Mouse (Mus musculus) CH12.LX (cell line): Measurements from ENCODE around the gene Lif. TPM values are rescaled to one million over a fixed set of nuclear protein-coding genes. Genes with fewer than 3 reads are reported as not detected.

Experiments
- DNase-seq: peaks from one replicate; pipeline ENCODE4 v3.0.0-alpha.2; 2013; ENCODE audit errors: extremely low read depth
- H3K27ac ChIP-seq: 2 replicates; pipeline ENCODE4 v1.5.1; 2012; ENCODE audit warnings: low read depth, mild to moderate bottlenecking, control low read depth, moderate library complexity; ENCODE audit not compliant: insufficient read depth
- H3K27me3 ChIP-seq: replicated peaks from 2 replicates; pipeline ENCODE3; 2012; ENCODE audit warnings: inconsistent platforms
- H3K36me3 ChIP-seq, 2 experiments: replicated peaks in 1 of 2; 2 replicates each; pipeline versions ENCODE3 to v1.6.1; 2012; ENCODE audit warnings: inconsistent platforms in 1 of 2, low read length in 1 of 2, mild to moderate bottlenecking in 1 of 2, mixed read lengths in 1 of 2, moderate library complexity in 1 of 2; ENCODE audit not compliant: control insufficient read depth in 1 of 2, insufficient read depth in 1 of 2
- H3K4me1 ChIP-seq, 2 experiments: 2 replicates each; pipeline ENCODE4 v1.6.1; 2012; ENCODE audit warnings: inconsistent platforms in 1 of 2, moderate library complexity in 1 of 2; ENCODE audit not compliant: insufficient read depth in 2 of 2, control insufficient read depth in 1 of 2
- H3K4me2 ChIP-seq: 2 replicates; pipeline ENCODE4 v1.6.1; 2012; ENCODE audit warnings: low read depth, mild to moderate bottlenecking, control low read depth; ENCODE audit not compliant: poor library complexity, insufficient read depth, severe bottlenecking
- H3K4me3 ChIP-seq, 3 experiments: fragments of 150-350 bp in 1 of 3; sonication (generic) in 1 of 3; replicated peaks in 1 of 3; 2 replicates each; pipeline versions ENCODE3 to v1.5.1; 2011 to 2012; ENCODE audit warnings: low read depth in 2 of 3, low read length in 2 of 3, mild to moderate bottlenecking in 2 of 3, moderate library complexity in 2 of 3, control low read depth in 1 of 3, improper control_type of control experiment in 1 of 3, inconsistent platforms in 1 of 3, mixed read lengths in 1 of 3; ENCODE audit not compliant: poor library complexity in 1 of 3
- H3K79me2 ChIP-seq: replicated peaks from 2 replicates; pipeline ENCODE4 v1.6.1; 2012; ENCODE audit warnings: mild to moderate bottlenecking, moderate library complexity; ENCODE audit not compliant: control insufficient read depth, poor library complexity, insufficient read depth, severe bottlenecking; ENCODE audit errors: extremely low read depth
- H3K9ac ChIP-seq: 2 replicates; pipeline ENCODE4 v1.6.1; 2012; ENCODE audit warnings: low read depth, mild to moderate bottlenecking, control low read depth, moderate library complexity; ENCODE audit not compliant: insufficient read depth
- H3K9me3 ChIP-seq: replicated peaks from 2 replicates; pipeline ENCODE3; 2012; ENCODE audit warnings: low read length, inconsistent platforms, mixed read lengths
- BHLHE40 ChIP-seq: IDR thresholded peaks from 2 replicates; pipeline ENCODE4 v1.6.1; 2011; ENCODE audit warnings: mild to moderate bottlenecking, low read depth, low read length, improper control_type of control experiment
- CHD1 ChIP-seq: IDR thresholded peaks from 2 replicates; pipeline ENCODE4 v1.6.1; 2012; ENCODE audit warnings: low read depth, low read length, improper control_type of control experiment, inconsistent platforms
- CHD2 ChIP-seq: IDR thresholded peaks from 2 replicates; pipeline ENCODE4 v1.6.1; 2011; ENCODE audit warnings: low read length, improper control_type of control experiment
- CTCF ChIP-seq, 2 experiments: IDR thresholded peaks in 1 of 2; conservative IDR thresholded peaks in 1 of 2; 2 replicates each; pipeline ENCODE4 v1.5.1; 2011 to 2012; ENCODE audit warnings: low read depth in 2 of 2, low read length in 2 of 2, improper control_type of control experiment in 1 of 2, inconsistent platforms in 1 of 2, mild to moderate bottlenecking in 1 of 2, moderate library complexity in 1 of 2
- E2F4 ChIP-seq: IDR thresholded peaks from 2 replicates; pipeline ENCODE4 v1.6.1; 2011; ENCODE audit warnings: low read depth, low read length, improper control_type of control experiment; ENCODE audit not compliant: insufficient replicate concordance
- ELF1 ChIP-seq: IDR thresholded peaks from 2 replicates; pipeline ENCODE4 v1.6.1; 2014; ENCODE audit warnings: low read depth, mild to moderate bottlenecking, inconsistent platforms, low read length, improper control_type of control experiment
- EP300 ChIP-seq: IDR thresholded peaks from 2 replicates; pipeline ENCODE4 v1.6.1; 2011; ENCODE audit warnings: low read length, improper control_type of control experiment
- ETS1 ChIP-seq: conservative IDR thresholded peaks from 2 replicates; pipeline ENCODE4 v1.6.1; 2012; ENCODE audit warnings: low read depth, mild to moderate bottlenecking, inconsistent platforms, low read length, improper control_type of control experiment, moderate library complexity
- GABPA ChIP-seq: IDR thresholded peaks from 2 replicates; pipeline ENCODE4 v1.6.1; 2012; ENCODE audit warnings: low read depth, low read length, improper control_type of control experiment, inconsistent platforms; ENCODE audit not compliant: insufficient replicate concordance
- HCFC1 ChIP-seq: IDR thresholded peaks from 2 replicates; pipeline ENCODE4 v1.6.1; 2012; ENCODE audit warnings: low read depth, mild to moderate bottlenecking, inconsistent platforms, low read length, improper control_type of control experiment
- IRF4 ChIP-seq: IDR thresholded peaks from 2 replicates; pipeline ENCODE4 v1.6.1; 2014; ENCODE audit warnings: low read depth, mild to moderate bottlenecking, inconsistent platforms, low read length, improper control_type of control experiment
- JUN ChIP-seq: IDR thresholded peaks from 2 replicates; pipeline ENCODE4 v1.6.1; 2011; ENCODE audit warnings: low read depth, mild to moderate bottlenecking, low read length, improper control_type of control experiment, moderate library complexity; ENCODE audit not compliant: insufficient read depth
- JUND ChIP-seq: conservative IDR thresholded peaks from 2 replicates; pipeline ENCODE4 v1.6.1; 2011; ENCODE audit warnings: low read depth, low read length, improper control_type of control experiment
- KAT2A ChIP-seq: IDR thresholded peaks from 2 replicates; pipeline ENCODE4 v1.6.1; 2012; ENCODE audit warnings: low read length, improper control_type of control experiment, inconsistent platforms; ENCODE audit not compliant: insufficient replicate concordance
- MAFK ChIP-seq: IDR thresholded peaks from 2 replicates; pipeline ENCODE4 v1.6.1; 2011; ENCODE audit warnings: low read length, improper control_type of control experiment; ENCODE audit not compliant: insufficient replicate concordance
- MAX ChIP-seq: IDR thresholded peaks from 2 replicates; pipeline ENCODE4 v1.6.1; 2011; ENCODE audit warnings: low read length, improper control_type of control experiment
- MAZ ChIP-seq: IDR thresholded peaks from 2 replicates; pipeline ENCODE4 v1.6.1; 2012; ENCODE audit warnings: low read depth, mild to moderate bottlenecking, inconsistent platforms, low read length, improper control_type of control experiment, moderate library complexity
- MEF2A ChIP-seq: IDR thresholded peaks from 2 replicates; pipeline ENCODE4 v1.6.1; 2014; ENCODE audit warnings: low read depth, mild to moderate bottlenecking, inconsistent platforms, low read length, improper control_type of control experiment, borderline replicate concordance
- MXI1 ChIP-seq: IDR thresholded peaks from 2 replicates; pipeline ENCODE4 v1.6.1; 2011; ENCODE audit warnings: mild to moderate bottlenecking, low read depth, low read length, improper control_type of control experiment
- MYC ChIP-seq: IDR thresholded peaks from 2 replicates; pipeline ENCODE4 v1.6.1; 2011; ENCODE audit warnings: low read depth, mild to moderate bottlenecking, improper control_type of control experiment, low read length
- NELFE ChIP-seq: IDR thresholded peaks from 2 replicates; pipeline ENCODE4 v1.6.1; 2011; ENCODE audit warnings: low read depth, low read length, improper control_type of control experiment
- NRF1 ChIP-seq: IDR thresholded peaks from 2 replicates; pipeline ENCODE4 v1.6.1; 2014; ENCODE audit warnings: low read depth, mild to moderate bottlenecking, inconsistent platforms, low read length, improper control_type of control experiment, moderate library complexity
- PAX5 ChIP-seq: IDR thresholded peaks from 2 replicates; pipeline ENCODE4 v1.6.1; 2012; ENCODE audit warnings: low read length, inconsistent platforms, mixed read lengths
- POLR2A ChIP-seq: IDR thresholded peaks from 2 replicates; pipeline ENCODE4 v1.6.1; 2011; ENCODE audit warnings: low read depth, mild to moderate bottlenecking, improper control_type of control experiment, low read length
- POLR2AphosphoS2 ChIP-seq: IDR thresholded peaks from 2 replicates; pipeline ENCODE4 v1.6.1; 2011; ENCODE audit warnings: low read depth, low read length, improper control_type of control experiment
- RAD21 ChIP-seq: IDR thresholded peaks from 2 replicates; pipeline ENCODE4 v1.6.1; 2011; ENCODE audit warnings: low read depth, mild to moderate bottlenecking, low read length, improper control_type of control experiment, moderate library complexity
- RCOR1 ChIP-seq: conservative IDR thresholded peaks from 2 replicates; pipeline ENCODE4 v1.6.1; 2012; ENCODE audit warnings: low read depth, mild to moderate bottlenecking, inconsistent platforms, low read length, improper control_type of control experiment
- SIN3A ChIP-seq: IDR thresholded peaks from 2 replicates; pipeline ENCODE4 v1.6.1; 2012; ENCODE audit warnings: low read length, improper control_type of control experiment, inconsistent platforms
- SMC3 ChIP-seq: IDR thresholded peaks from 2 replicates; pipeline ENCODE4 v1.6.1; 2011; ENCODE audit warnings: low read depth, low read length, improper control_type of control experiment
- TBP ChIP-seq: conservative IDR thresholded peaks from 2 replicates; pipeline ENCODE4 v1.6.1; 2011; ENCODE audit warnings: low read depth, low read length, improper control_type of control experiment
- TCF12 ChIP-seq: IDR thresholded peaks from 2 replicates; pipeline ENCODE4 v1.6.1; 2014; ENCODE audit warnings: low read depth, mild to moderate bottlenecking, inconsistent platforms, low read length, improper control_type of control experiment
- UBTF ChIP-seq: IDR thresholded peaks from 2 replicates; pipeline ENCODE4 v1.6.1; 2012; ENCODE audit warnings: low read depth, mild to moderate bottlenecking, inconsistent platforms, low read length, improper control_type of control experiment, moderate library complexity
- USF1 ChIP-seq: IDR thresholded peaks from 2 replicates; pipeline ENCODE4 v1.6.1; 2014; ENCODE audit warnings: low read depth, mild to moderate bottlenecking, inconsistent platforms, low read length, improper control_type of control experiment
- USF2 ChIP-seq: conservative IDR thresholded peaks from 2 replicates; pipeline ENCODE4 v1.6.1; 2011; ENCODE audit warnings: low read depth, low read length, improper control_type of control experiment
- ZC3H11A ChIP-seq: IDR thresholded peaks from 2 replicates; pipeline ENCODE4 v1.6.1; 2012; ENCODE audit warnings: low read depth, mild to moderate bottlenecking, inconsistent platforms, low read length, improper control_type of control experiment
- ZKSCAN1 ChIP-seq: IDR thresholded peaks from 2 replicates; pipeline ENCODE4 v1.6.1; 2012; ENCODE audit warnings: low read depth, inconsistent platforms, low read length, improper control_type of control experiment, borderline replicate concordance
- ZMIZ1 ChIP-seq: IDR thresholded peaks from 2 replicates; pipeline ENCODE4 v1.6.1; 2012; ENCODE audit warnings: low read depth, mild to moderate bottlenecking, inconsistent platforms, low read length, improper control_type of control experiment
- dilution Hi-C: fragments of 300-500 bp; cut with MboI; formaldehyde crosslinking; loops from 2 replicates; pipeline ENCODE4 v1.14.3; 2020; ENCODE audit warnings: low sequenced_read_pairs; ENCODE audit not compliant: extremely low pct_unique_long_range_greater_than_20kb, extremely low pct_ligation_motif_present
- in situ Hi-C: fragments of 300-500 bp; cut with MboI; formaldehyde crosslinking; loops from 3 replicates; pipeline ENCODE4 v1.14.3; 2019; ENCODE audit warnings: low sequenced_read_pairs, low pct_ligation_motif_present, low pct_unique_long_range_greater_than_20kb, mixed read lengths
- polyA plus RNA-seq: library from polyadenylated mRNA; unstranded; fragments of >175 nt; gene quantifications from 2 replicates; pipeline ENCODE4 v1.2.1, GENCODE M21; 2012; ENCODE audit warnings: low read depth; ENCODE audit not compliant: insufficient read length
- total RNA-seq, 2 experiments: library from RNA; depleted of rRNA; stranded (reverse); fragments of 300-350 nt in 1 of 2; fragments of >200 nt in 1 of 2; gene quantifications; 2 replicates each; pipeline ENCODE4 v1.2.3; 2012 to 2014

Gene Lif
- total and polyA plus RNA-seq, 3 experiments, result 0.05 to 1.8 (median 0.17) TPM

DNA sequence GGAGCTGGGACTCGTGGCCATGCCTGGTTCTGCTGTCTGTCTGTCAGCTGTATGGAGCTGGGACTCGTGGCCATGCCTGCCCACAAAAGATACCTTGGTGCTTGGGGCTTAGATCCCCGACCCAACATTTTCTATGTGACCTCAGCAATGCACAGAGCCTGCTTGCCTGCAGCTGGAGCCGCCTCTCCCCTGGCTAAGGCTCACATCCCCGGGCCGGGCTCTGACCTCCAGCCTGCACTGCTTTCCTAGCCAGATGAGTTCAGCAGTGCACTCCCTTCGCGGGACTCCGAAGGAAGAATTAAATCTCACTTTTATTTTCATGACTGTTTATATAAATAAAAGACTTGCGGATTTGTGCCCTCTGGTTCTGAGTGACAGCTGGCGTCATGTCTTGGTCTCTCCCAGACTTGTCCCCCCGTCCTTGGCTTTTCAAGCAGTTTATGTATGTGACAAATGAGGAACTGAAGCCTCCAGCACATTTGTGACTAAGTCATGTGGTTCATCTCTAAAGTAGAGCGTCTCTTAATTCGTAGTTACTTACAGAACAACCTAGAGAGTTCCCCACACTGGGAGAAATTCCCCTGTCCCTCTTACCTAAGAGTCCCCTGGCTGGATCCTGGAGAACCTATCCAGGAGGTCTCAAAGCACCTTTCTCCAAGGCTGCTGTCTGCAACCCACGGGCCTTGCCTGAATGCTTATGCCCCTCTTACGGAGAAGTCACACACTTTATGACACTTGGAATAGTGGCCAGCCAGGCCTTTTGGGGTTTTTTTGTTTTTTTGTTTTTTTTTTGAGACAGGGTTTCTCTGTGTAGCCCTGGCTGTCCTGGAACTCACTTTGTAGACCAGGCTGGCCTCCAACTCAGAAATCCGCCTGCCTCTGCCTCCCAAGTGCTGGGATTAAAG is 35.1 kb upstream of the Lif start:
- Histone ChIP-seq H3K79me2 (no peaks in the 10 kb centered on the region), H3K9ac (no peak overlapping the region), H3K9me3 (no peaks in the 10 kb centered on the region), H3K4me1 (peaks cover 23 to 63% of the 10 kb centered on the region in 2 experiments), H3K27ac (peak overlapping the region; percentile 65), H3K4me3 (peak overlapping the region in 1 of 3 experiments; percentile 39), H3K4me2 (peak overlapping the region; percentile 80), H3K36me3 (no peaks in the 10 kb centered on the region), H3K27me3 (no peaks in the 10 kb centered on the region)
- in situ Hi-C loops (loop anchor here (5.0 kb wide), 1 partner anchor 35 kb away; the partner anchor contains the start of gene Lif), dilution Hi-C loops (no loop called here)
- DNase-seq, result peak; percentile 89
- TF ChIP-seq GABPA (no peak), BHLHE40 (peak; percentile 81), EP300 (peak; percentile 93), POLR2A (peak; percentile 23; the same call in 1 of the 2 replicates), ZKSCAN1 (no peak), SMC3 (no peak), NELFE (no peak), ELF1 (no peak), MAZ (peak; percentile 94), E2F4 (no peak), MEF2A (peak; percentile 59; the same call in 1 of the 2 replicates), JUN (0 out of 2 replicates have a peak, but pooled peaks have one; percentile 15), CTCF (conservative IDR thresholded peaks at IDR 0.05 in 1 of 2, IDR thresholded peaks at IDR 0.05 in 1 of 2; ENCODE audit: low read depth in 2 of 2, low read length in 2 of 2) (no peak), UBTF (no peak), ZMIZ1 (no peak), USF1 (peak; percentile 52), MXI1 (no peak; the same call in 1 of the 2 replicates), TCF12 (peak; percentile 35; the same call in 1 of the 2 replicates), ZC3H11A (no peak), SIN3A (peak; percentile 72; the same call in 1 of the 2 replicates), RAD21 (no peak), CHD1 (no peak), POLR2AphosphoS2 (no peak), MAFK (0 out of 2 replicates have a peak, but pooled peaks have one; percentile 15), MYC (peak; percentile 79; the same call in 1 of the 2 replicates), JUND (no peak; the same call in 1 of the 2 replicates), RCOR1 (0 out of 2 replicates have a peak, but pooled peaks have one; percentile 65), IRF4 (peak; percentile 95), TBP (no peak; the same call in 1 of the 2 replicates), USF2 (no peak), HCFC1 (no peak), CHD2 (peak; percentile 60), MAX (peak; percentile 66; the same call in 1 of the 2 replicates), KAT2A (no peak), ETS1 (peak; percentile 78), NRF1 (no peak), PAX5 (no peak)
